Mouse (Mus musculus) left cerebral cortex, postnatal 36 days (tissue): ENCODE measurements around the gene Lamc2. TPM values are rescaled to one million over a fixed set of nuclear protein-coding genes. Genes with fewer than 3 reads are reported as not detected.

Source experiments
- DNase-seq, 2 experiments: peaks; one replicate each; pipeline ENCODE4 v3.0.0; 2021 to 2022; ENCODE audit warnings: low spot score in 2 of 2, mixed read lengths in 1 of 2
- intact Hi-C: fragments of 180-260 bp; cut with DNase I; formaldehyde crosslinking; loops from one replicate; pipeline ENCODE4 v1.15.1; 2025
- total RNA-seq, 2 experiments: library from RNA; stranded (reverse); gene quantifications; 2 replicates each; pipeline ENCODE4 v1.2.3; 2021

Gene Lamc2
- total RNA-seq, result 10 to 100 TPM in 1 of 2 experiments, 1 to 10 TPM in 1; 9.5 to 13.6 TPM

DNA sequence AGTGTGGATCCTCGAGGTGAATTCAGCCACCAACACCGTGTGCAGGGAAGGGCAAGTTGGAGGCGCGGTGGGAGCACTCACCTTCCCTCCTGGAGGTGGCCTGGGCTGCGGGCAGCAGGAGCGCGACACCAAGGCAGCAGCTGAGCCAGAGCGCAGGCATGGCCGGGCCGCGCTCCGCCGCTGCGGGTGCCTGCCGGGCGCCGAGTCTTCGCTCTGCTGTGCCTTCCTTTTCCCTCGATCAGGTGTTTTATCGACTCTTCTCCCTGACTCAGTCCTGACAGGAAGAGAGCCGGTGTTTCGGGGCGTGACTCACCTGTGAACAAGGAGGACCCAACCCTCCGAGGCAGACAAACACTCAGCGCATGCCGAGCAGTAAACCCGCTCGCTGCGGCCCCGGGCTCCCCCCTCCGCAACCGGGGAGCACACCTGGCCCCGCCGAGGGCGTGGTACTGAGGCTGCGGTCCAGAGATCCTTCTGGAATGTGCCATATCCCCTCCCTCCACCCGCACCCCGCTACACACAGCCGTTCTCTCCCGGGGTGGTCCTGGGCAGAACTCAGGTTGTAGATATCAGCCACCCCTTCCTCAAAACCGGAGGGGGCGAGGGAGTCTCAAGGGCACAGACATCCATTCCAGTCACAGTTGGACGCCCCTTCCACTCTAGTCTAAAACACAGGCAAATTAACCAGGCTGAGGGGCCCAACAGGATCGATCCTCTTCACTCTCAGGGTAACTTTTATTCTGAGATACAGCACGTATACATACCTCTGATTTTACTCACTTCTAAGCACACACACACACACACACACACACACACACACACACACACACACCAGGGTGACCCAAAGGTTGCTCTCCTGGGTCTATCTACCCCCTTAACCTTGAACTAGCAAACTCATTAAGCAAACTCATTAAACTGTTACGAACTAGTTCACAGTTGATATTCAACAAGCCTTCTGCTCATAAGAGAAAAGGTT is at the start of gene Lamc2:
Lamc2 (minus strand) TSS at position 620 of the 976 bp plus-strand sequence.
- DNase-seq, result peak; percentile 20 to 35
- intact Hi-C loops, result no loop called here

DNA sequence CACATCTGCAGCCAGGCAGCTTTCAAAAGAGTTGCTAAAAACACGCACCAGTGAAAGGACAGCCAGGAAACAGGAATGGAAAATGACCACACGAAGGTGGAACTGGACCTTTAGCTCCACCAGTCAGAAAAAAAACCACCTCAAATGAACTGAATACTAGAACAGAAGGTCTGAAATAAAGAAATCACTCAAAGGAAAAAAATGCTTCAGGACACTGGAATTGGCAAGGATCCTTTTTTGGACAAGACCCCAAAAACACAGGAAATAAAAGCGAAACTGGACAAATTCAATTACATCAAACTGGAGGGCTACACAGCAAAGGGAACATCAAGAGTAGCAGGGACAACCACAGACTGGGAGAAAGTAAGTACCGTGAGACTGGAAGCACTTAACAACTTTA is 49.3 kb upstream of the Lamc2 start:
- intact Hi-C loops, result no loop called here
- no peak for DNase-seq

DNA sequence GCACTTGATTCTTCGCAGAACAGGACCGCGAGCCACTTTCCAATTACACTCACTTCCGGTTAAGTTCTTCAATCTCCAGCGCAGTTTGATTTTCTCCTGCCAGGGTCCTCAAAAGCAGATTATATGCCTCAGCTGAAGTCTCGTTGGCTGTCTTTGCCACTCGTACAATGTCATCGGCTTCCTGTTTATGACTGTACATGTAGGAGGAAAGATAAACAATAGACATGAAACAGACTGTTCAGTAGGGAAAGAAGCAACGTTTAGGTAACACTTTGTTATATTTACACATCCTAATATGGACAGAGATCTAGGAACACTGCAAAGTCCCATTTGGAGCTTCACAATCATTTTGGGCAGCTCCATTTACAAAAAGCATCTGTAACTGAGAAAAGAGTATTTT is 45.4 kb upstream of the Lamc2 start:
- no peak for DNase-seq
- intact Hi-C loops, result no loop called here

DNA sequence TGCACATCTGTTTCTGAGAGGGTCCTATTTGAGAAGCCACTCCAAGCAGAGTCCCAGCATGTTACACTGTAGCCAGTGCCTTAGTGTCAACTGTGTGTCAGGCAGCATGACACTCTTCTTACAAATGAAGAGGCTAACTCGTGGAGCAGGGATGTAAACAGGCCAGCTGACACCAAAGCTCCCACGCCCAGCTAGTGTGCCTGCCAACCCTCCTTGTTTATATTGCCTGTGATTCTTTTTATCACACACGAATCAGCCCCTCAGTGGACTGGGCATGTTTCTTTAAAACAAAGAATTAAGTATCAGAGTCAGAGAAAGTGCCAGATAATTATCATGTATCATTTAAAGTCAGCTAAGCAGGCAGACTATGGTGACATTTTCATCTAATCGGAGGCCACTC is 41.7 kb upstream of the Lamc2 start:
- DNase-seq, result no peak
- intact Hi-C loops, result loop anchor here (5.0 to 10.0 kb wide), 2 partner anchors 93 to 159 kb away; no protein-coding TSS in a partner anchor

DNA sequence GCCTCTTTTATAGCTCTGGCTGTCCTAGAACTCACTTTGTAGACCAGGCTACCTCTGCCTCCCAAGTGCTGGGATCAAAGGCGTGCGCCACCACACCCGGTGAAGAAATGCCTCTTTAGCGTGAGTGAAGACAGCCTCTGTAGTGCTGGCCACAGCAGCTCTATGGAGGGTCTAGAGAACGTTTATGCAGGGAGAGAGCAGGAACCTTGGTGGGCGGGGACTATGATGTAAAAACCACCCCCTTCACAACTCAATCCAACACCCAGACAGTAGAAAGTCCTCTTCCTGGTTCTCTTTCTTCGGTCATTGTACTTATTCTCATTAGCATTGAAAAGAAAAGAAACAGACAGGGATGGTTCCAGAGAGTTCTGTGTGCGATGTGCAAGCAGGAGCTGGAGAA is 40.8 kb upstream of the Lamc2 start:
- intact Hi-C loops, result loop anchor here (5.0 to 10.0 kb wide), 2 partner anchors 92 to 160 kb away; no protein-coding TSS in a partner anchor
- DNase-seq, result no peak

DNA sequence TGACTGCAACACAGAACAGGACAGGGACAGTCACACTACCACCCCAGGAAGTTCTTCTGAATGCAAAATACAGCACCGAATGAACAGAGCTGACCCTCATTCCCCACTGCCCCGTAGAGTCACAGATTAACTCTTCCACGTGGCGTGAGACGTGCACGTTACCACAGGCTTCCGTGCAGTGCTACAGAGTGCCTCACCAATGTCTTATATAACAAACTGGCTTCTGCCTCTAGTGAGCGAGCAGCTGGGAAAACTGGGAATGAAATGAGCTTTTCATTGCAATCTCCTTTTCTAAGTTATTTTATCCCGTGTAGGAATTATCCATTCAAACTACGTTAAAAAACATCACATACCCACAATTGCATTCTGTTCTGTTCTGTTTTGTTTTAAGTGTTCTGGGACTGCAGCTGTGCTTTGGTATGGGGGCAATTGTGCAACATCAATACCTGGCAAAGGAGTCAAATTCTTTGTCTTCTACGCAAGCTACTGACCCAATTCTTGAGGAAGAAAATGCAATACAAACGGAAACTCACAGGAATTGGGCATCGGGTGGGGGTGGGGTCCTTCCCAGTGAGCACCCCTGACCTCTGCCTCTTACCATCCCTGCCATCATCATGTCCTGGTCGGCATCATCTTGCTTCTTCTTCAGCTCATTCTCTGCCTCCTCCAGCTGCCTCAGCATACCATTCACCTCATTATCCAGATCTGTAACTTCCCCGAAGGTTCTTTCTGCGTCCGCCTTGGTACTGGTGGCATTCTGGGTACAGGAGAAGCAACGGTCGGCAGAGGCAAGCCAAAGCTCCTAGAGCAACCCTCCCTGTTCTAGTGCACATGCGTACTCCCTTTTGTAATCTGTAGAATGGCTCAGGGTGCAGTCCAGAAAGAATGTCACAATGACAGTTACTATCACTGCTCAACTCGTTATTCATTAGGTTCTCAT is 39.8 kb upstream of the Lamc2 start:
- peak; percentile 43 to 47 for DNase-seq
- intact Hi-C loops, result loop anchor here (5.0 to 10.0 kb wide), 2 partner anchors 91 to 161 kb away; no protein-coding TSS in a partner anchor

DNA sequence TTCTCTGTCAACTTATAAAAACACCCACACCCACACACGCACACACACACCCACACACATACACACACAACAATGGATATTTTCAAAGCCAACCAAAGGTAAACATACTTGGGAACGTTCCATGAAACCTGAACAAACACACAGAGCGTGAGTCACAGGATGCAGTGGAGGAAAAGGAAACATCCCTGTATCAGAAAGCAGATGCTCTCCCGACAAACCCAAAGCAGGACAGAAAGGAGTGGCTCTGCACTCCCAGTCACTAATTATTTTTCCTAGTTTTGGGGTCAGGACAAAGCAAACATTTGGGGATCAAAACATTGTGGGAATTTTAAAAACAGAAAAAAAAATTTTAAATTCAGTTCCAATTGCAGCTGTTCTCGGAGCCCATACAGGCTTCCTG is 38.1 kb upstream of the Lamc2 start:
- no peak for DNase-seq
- intact Hi-C loops, result loop anchor here (10.0 kb wide), 1 partner anchor 90 kb away; no protein-coding TSS in a partner anchor

DNA sequence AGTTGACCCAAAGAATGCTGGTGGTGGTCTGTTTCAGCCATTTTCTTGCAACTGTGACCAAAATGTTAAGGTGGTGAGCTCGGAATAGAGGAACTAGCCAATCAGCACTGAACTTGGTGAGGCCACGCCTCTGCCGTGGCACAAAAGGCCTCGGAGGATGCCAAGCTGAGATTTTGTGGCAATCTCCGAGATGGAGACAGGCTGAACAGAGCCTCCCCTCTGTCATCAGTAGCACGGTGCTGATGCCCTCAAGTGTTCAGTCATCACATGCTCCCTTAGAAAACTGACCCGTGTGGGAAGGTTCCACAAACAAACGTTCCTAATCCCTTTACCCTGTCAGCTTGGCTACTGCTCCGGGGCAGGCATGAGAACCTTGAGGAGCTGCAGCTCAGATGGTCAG is 33.1 kb upstream of the Lamc2 start:
- intact Hi-C loops, result no loop called here
- DNase-seq, result no peak

DNA sequence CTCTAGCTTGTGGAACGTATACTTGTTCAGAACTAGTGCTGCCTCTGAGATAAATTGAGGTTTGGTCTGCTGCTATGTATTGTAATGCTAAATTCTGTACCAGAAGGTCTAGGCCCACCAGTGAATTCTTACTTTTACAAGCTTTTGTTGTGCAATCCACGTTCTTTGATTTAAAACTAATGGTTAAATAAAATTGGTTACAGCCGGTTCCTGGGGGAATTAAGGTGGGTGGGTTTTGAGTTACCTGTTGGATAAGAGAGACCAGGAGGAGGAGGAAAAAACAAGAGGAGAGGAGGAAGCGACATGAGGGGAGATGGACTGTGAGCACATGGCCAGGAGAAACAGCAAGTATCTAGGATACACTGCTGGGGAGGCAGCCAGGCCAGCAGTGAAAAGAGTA is 30.3 kb upstream of the Lamc2 start:
- no peak for DNase-seq
- intact Hi-C loops, result no loop called here

DNA sequence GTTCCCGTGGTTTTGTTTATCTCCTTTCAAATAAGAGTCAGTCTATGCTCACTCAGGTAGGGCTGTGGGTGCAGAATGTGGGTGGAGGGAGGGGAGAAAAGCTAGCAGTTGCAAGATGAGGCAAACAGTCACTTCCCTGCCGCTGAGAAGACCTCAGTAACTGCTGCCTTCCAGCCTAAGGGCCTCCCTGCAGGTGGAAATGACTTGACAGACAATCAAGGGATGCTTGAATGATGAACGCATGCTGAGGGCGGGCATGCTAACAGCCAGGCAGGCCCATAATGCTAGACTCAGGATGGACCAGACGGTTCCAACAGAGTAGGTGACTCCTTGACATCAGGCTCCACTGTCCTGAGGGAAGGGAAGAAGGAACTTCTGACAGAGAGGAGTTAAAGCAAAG is 29.4 kb upstream of the Lamc2 start:
- intact Hi-C loops, result no loop called here
- no peak for DNase-seq

DNA sequence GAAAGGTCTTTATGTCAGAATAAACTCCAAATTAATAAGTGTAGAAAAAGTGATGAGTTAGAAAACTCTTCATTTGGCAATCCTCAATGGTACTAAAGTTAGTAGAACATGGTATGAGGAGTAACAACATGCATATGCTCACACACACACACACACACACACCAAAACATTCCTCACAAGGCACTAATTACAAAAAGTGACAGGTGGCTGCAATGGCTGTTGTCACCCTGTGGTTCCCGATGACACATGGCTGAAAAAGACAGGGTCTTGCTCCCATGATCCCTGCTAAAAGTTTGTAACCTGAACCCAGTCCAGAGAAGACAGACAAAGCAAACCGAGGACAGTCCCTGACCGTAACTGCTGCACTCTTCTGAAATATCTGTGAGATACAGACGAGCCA is 24.7 kb upstream of the Lamc2 start:
- no peak for DNase-seq
- intact Hi-C loops, result no loop called here

DNA sequence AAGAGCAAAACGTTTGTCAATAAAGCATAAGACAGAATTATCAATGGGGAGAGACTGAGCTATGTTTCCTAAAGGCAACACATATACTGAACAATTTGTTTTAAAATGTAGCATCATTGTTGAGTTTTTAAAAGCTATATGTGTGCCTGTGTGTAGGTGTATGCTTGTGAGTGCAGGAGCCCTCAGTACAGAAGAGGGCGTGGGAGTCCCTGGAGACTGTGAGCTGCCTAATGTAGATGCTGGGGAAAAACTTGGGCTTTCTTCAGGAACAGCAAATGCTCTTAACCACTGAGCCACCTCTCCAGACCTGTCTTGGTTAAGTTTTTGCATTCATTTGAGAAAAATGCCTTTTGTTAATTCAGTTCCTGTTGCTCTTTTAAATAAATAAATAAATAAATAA is 24.0 kb upstream of the Lamc2 start:
- intact Hi-C loops, result no loop called here
- DNase-seq, result no peak

DNA sequence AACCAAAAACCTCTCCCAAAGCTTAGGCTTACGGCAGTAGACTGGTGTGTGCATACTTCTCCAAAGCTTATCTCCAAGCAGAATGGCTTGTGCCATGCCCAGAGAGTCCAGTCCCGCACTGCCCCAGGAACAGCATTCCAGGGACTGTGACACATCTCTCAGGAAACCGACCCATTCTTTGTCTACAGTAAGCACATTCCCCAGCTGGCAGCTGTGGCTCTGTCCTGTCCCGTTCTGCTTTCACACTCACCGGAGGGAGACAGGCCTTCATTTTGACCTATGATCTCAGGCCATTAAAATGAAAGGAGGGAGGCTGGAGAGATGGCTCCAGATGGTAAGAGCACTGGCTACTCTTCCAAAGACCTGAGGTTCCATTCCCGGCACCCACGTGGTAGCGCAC is 15.9 kb upstream of the Lamc2 start:
- DNase-seq, result no peak
- intact Hi-C loops, result no loop called here

DNA sequence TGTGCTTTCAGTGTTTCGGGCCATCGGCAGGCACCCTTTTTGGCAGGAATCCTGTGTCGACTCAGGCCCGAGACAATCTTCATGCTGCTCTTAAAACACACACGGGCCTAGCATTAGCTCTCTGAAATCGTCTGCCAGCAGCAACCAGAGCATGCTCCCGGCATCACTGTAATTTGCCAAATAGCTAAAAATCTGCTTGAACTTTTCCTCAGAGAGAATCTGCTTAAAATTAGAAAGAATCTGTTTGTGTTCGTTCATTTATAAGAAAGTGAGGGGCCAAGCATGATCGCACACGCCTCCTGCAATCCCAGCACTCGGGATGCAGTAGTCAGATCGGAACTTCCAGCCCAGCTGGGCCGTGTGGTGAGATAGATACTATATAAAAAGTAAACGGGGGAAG is 15.2 kb upstream of the Lamc2 start:
- intact Hi-C loops, result no loop called here
- no peak for DNase-seq

DNA sequence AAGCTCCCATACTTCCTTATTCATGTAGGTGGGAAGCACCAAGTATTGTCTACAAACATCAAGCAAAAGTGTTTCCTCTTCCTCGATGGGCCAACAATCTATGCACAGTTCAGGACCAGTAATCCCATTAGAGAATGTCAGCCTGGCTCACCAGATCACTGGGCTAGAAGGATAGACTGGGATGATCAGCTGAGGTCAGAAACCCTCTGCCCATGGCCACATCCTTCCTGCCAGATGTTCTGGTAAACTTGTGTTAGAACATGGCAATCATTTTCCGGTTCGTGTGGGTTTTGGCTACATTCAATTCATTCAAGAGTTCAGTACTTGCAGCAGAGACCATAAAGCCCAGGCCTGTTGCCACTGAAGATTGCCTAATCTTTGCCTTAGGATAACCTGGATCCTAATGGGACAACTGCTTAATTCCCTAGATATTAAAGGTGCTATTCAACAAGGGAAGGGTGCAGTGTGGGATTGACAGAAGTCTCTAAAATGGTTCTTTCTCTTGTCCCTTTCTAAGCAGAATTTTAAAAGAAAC is 11.1 kb upstream of the Lamc2 start:
- DNase-seq, result no peak
- intact Hi-C loops, result no loop called here

DNA sequence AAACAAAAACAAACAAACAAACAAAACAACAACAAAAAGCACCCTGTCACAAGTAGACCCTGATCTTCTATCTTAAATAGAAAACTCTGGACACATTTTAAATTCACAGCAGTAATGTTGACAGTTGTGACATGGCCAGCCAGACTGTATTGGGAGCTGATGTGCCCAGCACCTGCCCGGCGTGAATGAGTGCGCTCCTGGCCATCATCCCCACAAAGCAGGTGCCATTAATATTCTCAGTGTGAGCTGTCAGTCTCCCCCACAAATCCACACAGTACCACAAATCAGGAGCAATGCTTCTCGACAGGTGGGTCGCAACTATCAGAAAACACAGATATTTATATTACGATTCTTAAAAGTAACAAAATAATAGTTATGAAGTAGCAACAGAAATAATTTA is 6.7 kb upstream of the Lamc2 start:
- intact Hi-C loops, result no loop called here
- DNase-seq, result no peak

DNA sequence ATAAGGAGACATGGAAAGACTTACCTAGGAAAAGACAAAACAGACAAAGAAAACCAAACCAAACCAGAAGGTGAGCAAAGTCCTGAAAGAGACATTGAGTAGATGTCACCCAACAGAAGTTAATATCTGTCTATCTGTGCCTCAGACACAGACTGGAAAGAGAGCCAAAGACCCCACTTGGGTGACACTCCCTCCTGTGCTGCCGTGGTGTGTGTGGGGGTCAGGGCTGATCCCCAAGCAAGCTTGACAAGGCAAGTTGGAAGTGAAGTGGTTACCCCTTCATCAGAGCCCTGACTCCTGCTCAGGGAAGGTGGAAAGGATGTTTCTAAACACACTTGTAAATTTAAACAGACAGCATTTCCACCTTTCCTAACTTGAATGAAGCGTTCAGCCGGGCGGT is 6.1 kb upstream of the Lamc2 start:
- no peak for DNase-seq
- intact Hi-C loops, result no loop called here

DNA sequence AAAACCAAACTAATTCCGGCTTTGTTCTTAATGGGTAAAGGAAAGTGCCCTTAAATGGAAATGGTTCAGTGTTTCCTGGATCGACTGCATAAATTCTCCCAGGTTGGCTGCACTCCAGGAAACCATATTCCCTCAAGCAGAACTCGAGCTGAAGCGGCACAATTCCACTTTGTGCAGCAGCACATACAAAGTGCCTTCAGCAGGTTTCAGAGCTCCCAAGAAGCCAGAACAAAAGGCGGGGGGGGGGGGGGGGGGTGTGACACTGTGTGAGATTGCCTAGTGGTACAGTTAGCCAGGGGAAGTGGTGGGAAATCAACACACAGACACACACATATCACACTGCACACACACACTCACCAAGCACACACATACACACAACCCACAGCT is 5.7 kb upstream of the Lamc2 start:
- DNase-seq, result peak in 1 of 2 experiments; percentile 34
- intact Hi-C loops, result no loop called here

DNA sequence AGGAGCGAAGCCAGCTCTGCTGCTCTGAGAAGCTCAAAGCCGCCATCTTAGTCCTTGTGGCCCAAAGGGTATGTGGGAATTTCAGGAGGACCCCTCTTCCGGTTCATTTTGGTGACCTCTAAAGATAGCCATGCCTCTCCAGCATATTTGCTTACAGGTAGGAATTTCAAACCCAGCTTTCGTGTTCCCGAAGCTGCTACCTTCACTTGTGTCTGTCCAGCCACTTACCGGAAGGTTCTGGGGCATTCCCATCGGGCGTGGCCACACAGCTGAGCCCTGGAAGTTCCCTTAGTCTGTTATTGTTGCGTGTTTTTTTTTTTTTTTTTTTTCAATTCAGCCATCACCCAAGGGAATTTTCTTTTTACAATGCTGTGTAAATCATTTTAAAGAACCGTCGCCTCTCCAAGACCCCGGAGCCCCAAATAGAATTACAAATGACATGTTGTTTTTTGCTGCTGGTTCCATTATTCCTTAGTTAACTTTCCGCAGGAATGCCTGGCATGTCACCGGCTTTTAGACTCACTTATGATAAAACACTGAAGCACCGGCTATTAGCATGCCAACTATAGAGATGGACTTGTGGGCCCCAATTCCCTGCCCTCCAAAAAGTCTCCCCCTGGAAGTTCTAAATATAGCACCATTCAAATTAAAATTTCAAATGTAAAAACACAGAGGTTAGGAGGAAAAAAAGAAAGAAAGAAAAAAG is 5.1 kb upstream of the Lamc2 start:
- intact Hi-C loops, result no loop called here
- no peak for DNase-seq
